Mouse (Mus musculus) ES-E14 (cell line): ENCODE results near the gene Tspo. TPM values are rescaled to one million over a fixed set of nuclear protein-coding genes. Genes with fewer than 3 reads are reported as not detected.

ENCODE experiments used
- DNase-seq: peaks from one replicate; pipeline ENCODE4 v3.0.0-alpha.2; 2013; ENCODE audit warnings: low read depth, low spot score
- H3K27ac ChIP-seq: 2 replicates; pipeline ENCODE4 v1.5.1; 2012; ENCODE audit warnings: low read depth, mild to moderate bottlenecking, low read length, moderate library complexity, mixed read lengths; ENCODE audit not compliant: poor library complexity, insufficient read depth, severe bottlenecking
- H3K36me3 ChIP-seq: 2 replicates; pipeline ENCODE4 v1.6.1; 2012; ENCODE audit warnings: mild to moderate bottlenecking, low read length, moderate library complexity, mixed read lengths; ENCODE audit not compliant: control insufficient read depth, poor library complexity, insufficient read depth, severe bottlenecking
- H3K4me1 ChIP-seq, 2 experiments: fragments of 150-350 bp in 1 of 2; sonication (generic) in 1 of 2; 2 replicates each; pipeline ENCODE4 v1.6.1; 2012; ENCODE audit warnings: low read length in 2 of 2, mild to moderate bottlenecking in 1 of 2, mixed read lengths in 1 of 2; ENCODE audit not compliant: control insufficient read depth in 2 of 2, insufficient read depth in 2 of 2, poor library complexity in 1 of 2
- H3K4me3 ChIP-seq, 2 experiments: fragments of 150-350 bp in 1 of 2; sonication (generic) in 1 of 2; 2 replicates each; pipeline ENCODE4 v1.5.1; 2012; ENCODE audit warnings: low read length in 2 of 2, low read depth in 1 of 2, mild to moderate bottlenecking in 1 of 2, mixed read lengths in 1 of 2; ENCODE audit not compliant: insufficient read depth in 1 of 2, poor library complexity in 1 of 2, severe bottlenecking in 1 of 2
- H3K9ac ChIP-seq: 2 replicates; pipeline ENCODE4 v1.6.1; 2012; ENCODE audit warnings: low read depth, mild to moderate bottlenecking, low read length, mixed read lengths; ENCODE audit not compliant: poor library complexity, insufficient read depth, severe bottlenecking
- H3K9me3 ChIP-seq: fragments of 150-350 bp; sonication (generic); 2 replicates; pipeline ENCODE4 v1.6.1; 2012; ENCODE audit warnings: low read depth, mild to moderate bottlenecking, low read length; ENCODE audit not compliant: control insufficient read depth, insufficient read depth
- CHD2 ChIP-seq: IDR thresholded peaks from 2 replicates; pipeline ENCODE4 v1.6.1; 2014; ENCODE audit warnings: mild to moderate bottlenecking, low read depth, low read length, inconsistent platforms
- HCFC1 ChIP-seq: IDR thresholded peaks from 2 replicates; pipeline ENCODE4 v1.6.1; 2012; ENCODE audit warnings: low read length, inconsistent platforms, borderline replicate concordance; ENCODE audit not compliant: insufficient read depth
- MAFK ChIP-seq: IDR thresholded peaks from 2 replicates; pipeline ENCODE4 v1.6.1; 2014; ENCODE audit warnings: mild to moderate bottlenecking, low read depth, low read length, inconsistent platforms; ENCODE audit not compliant: insufficient read depth
- ZC3H11A ChIP-seq: IDR thresholded peaks from 2 replicates; pipeline ENCODE4 v1.6.1; 2012; ENCODE audit warnings: low read depth, mild to moderate bottlenecking, inconsistent platforms, low read length, borderline replicate concordance
- ZNF384 ChIP-seq: IDR thresholded peaks from 2 replicates; pipeline ENCODE4 v1.6.1; 2012; ENCODE audit warnings: low read depth, low read length, inconsistent platforms
- in situ Hi-C, 2 experiments: fragments of 600-800 bp; cut with MboI; formaldehyde crosslinking; loops; one replicate each; pipeline ENCODE4 v1.15.1; 2025; ENCODE audit warnings: low sequenced_read_pairs in 2 of 2, inconsistent platforms in 1 of 2; ENCODE audit not compliant: unreplicated experiment in 2 of 2
- total RNA-seq: library from RNA; depleted of rRNA; stranded (reverse); fragments of 300-350 nt; gene quantifications from 2 replicates; pipeline ENCODE4 v1.2.3, GENCODE M21; 2012

The Tspo gene
- total RNA-seq, 1 experiment, result 43.4 TPM

DNA sequence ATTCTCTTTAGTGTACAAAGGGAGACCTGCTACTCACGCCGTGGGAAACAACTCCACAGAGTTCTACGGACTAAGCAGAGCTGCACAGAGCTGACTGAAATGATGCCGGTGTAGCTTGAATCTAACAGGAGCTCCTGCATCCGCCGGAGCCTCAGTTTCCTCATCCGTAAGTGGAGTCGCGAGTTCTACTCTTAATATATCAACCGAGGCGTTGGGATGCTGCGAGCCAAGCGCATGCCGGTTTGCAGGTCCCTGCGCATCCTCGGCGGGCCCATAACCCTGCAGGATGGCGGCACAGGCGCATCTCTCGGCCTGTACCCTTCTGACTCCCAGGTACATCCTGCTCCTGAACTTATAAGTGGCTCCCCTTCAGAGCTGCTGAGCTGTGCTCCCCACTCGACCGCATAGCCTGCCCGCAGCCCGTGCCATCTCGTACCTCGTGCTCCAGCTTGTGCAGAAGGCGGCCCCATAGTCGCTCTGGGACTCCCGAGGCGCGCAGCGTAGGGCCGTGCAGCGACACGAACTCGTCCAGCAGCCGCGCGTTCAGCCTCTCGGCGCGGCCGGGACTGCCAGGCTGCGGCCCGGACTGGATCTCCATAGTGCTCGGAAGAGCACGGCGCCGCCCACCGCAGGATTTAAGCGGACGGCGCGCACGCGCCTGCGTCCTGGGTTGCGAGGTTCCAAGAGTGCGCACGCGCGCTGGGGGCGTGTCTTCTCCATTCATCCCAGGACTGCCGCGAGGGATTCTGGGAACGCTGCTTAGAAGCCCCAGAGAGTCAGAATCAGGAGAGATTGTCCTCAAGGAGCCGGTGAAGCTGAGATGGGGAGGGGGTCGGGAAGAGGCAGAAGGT, 31.3 kb downstream of the Tspo start, which contains the start of gene Ttll12:
Gene Ttll12 (minus strand): TSS at position 645 of the 851 bp plus-strand sequence.
- DNase-seq, result peak; percentile 98
- no peak within 1 kb of the TSS for H3K27ac ChIP-seq
- in situ Hi-C loops, result no loop called here

GRCm38 (mm10) chr15:83595364-83595711, 31.9 kb downstream of the Tspo start:
- Histone ChIP-seq H3K27ac (no peak overlapping the region), H3K36me3 (peaks cover 11% of the 10 kb centered on the region; the same call in 1 of the 2 replicates), H3K4me3 (peak overlapping the region in 1 of 2 experiments; percentile 80; a peak in 2 of 4 replicates), H3K9me3 (no peaks in the 10 kb centered on the region), H3K4me1 (peaks cover 0 to 5% of the 10 kb centered on the region in 2 experiments; a peak in 1 of 4 replicates), H3K9ac (peak overlapping the region; percentile 33; the same call in 1 of the 2 replicates)
- TF ChIP-seq CHD2 (no peak), ZNF384 (no peak), ZC3H11A (no peak), MAFK (no peak), HCFC1 (no peak)
- DNase-seq, result no peak
- in situ Hi-C loops, result no loop called here

More for the DNA sequence above, 31.3 kb downstream of the Tspo start, which contains the start of gene Ttll12:
- Histone ChIP-seq H3K4me3 (peak within 1 kb of the TSS; percentile 79 to 80), H3K9me3 (no peaks in the 10 kb centered on the region), H3K9ac (peak within 1 kb of the TSS; percentile 91), H3K4me1 (peaks cover 0 to 5% of the 10 kb centered on the region in 2 experiments; a peak in 1 of 4 replicates), H3K36me3 (peaks cover 17% of the 10 kb centered on the region)
- TF ChIP-seq MAFK (no peak), ZC3H11A (no peak), CHD2 (no peak), ZNF384 (no peak), HCFC1 (no peak)

GRCm38 (mm10) chr15:83596833-83597232, 33.4 kb downstream of the Tspo start:
- Histone ChIP-seq H3K4me1 (peaks cover 0 to 4% of the 10 kb centered on the region in 2 experiments; a peak in 1 of 4 replicates), H3K36me3 (peaks cover 5% of the 10 kb centered on the region; the same call in 1 of the 2 replicates), H3K27ac (no peak overlapping the region), H3K4me3 (no peak overlapping the region), H3K9ac (no peak overlapping the region), H3K9me3 (no peaks in the 10 kb centered on the region)
- in situ Hi-C loops, result no loop called here
- TF ChIP-seq CHD2 (no peak), MAFK (no peak), ZC3H11A (no peak), ZNF384 (no peak), HCFC1 (no peak)
- no peak for DNase-seq

GRCm38 (mm10) chr15:83601185-83601584, 37.8 kb downstream of the Tspo start:
- no peaks in the 10 kb centered on the region for H3K36me3 ChIP-seq
- no peak for DNase-seq
- in situ Hi-C loops, result no loop called here
- TF ChIP-seq ZNF384, result no peak
- TF ChIP-seq ZC3H11A, result no peak
- no peak for TF ChIP-seq HCFC1
- no peak for TF ChIP-seq MAFK
- no peak for TF ChIP-seq CHD2
- H3K4me3 ChIP-seq, result no peak overlapping the region
- H3K27ac ChIP-seq, result no peak overlapping the region
- H3K4me1 ChIP-seq, result no peaks in the 10 kb centered on the region
- H3K9ac ChIP-seq, result no peak overlapping the region
- no peaks in the 10 kb centered on the region for H3K9me3 ChIP-seq
